Mouse (Mus musculus) small intestine, adult 2 months (tissue): ENCODE measurements around the gene Mrps6.

Experiments used
- CTCF ChIP-seq: fragments of 200-500 bp; IDR thresholded peaks from 2 replicates; pipeline ENCODE4 v1.5.1; 2012; ENCODE audit warnings: low read depth, mild to moderate bottlenecking, control low read depth, inconsistent platforms, low read length, moderate library complexity, mixed read lengths; ENCODE audit not compliant: insufficient replicate concordance, insufficient read length; ENCODE audit errors: extremely low read depth
- POLR2A ChIP-seq: fragments of 200-500 bp; IDR thresholded peaks from 2 replicates; pipeline ENCODE4 v1.6.1; 2012; ENCODE audit warnings: low read depth, mild to moderate bottlenecking, control low read depth, inconsistent platforms, low read length, moderate library complexity

DNA sequence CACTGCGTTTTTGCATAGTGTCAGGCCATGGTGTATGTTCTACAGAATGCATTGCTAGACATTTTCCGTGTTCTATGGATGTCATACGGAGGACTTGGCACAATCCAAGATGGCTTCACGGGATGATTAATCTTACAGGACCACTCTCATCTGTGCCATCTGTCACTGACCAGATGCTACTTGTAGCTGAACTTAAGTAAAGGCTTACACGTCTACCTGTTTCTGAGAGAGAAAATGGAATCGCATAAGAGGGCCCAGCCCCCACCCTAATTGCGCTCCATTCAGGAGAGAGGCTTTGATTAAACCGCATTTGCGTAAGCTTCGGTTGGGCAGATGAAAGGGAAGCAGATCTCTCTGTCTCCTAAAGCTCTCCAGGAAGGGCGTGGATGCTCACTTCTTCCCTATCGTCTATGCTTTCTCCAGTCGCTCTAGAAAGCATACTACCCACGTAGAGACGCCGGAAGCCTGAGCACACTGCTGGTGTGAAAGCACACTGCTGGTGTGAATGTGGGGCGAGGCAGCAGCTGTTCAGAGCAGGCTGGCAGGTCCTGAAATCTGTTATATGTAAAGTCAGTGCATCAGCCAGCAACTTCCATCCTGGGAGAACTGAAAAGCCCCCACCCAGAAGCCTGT lies 62.9 kb downstream of the Mrps6 start:
- TF ChIP-seq POLR2A (no peak), CTCF (no peak)
